Mouse (Mus musculus) common myeloid progenitor, adult 5-6 weeks (primary cell): ENCODE measurements around the gene Tmed5. TPM values are rescaled to one million over a fixed set of nuclear protein-coding genes. Genes with fewer than 3 reads are reported as not detected.
"Not testable (repeated sequence)": the region's sequence is repeated elsewhere in the genome, so short reads cannot be mapped to it uniquely, and the experiment has no call there.

ENCODE experiments used
- ATAC-seq: replicated peaks from 2 replicates; pipeline ENCODE4 v1.8.0; 2016; ENCODE audit warnings: low read depth, mild to moderate bottlenecking, moderate TSS enrichment, inconsistent platforms; ENCODE audit not compliant: poor library complexity, severe bottlenecking
- total RNA-seq: library from RNA; stranded (forward); fragments of 200-1000, 187-1606 nt; gene quantifications from 2 replicates; pipeline ENCODE4 v1.2.3, GENCODE M21; 2017

Tmed5 gene
- 98.8 and 101 TPM in 2 replicates for total RNA-seq

- ATAC-seq: peak; percentile 96
Observed at GRCm38 (mm10) chr5:108132441-108133243, at the start of gene Tmed5, which contains the start of gene Ccdc18. Tmed5 (minus strand) TSS chr5:108132620. Ccdc18 (plus strand) TSS chr5:108132875.

- ATAC-seq: no peak
Observed at GRCm38 (mm10) chr5:108163695-108164094, 31.3 kb upstream of the Tmed5 start.

- ATAC-seq: no peak
Observed at GRCm38 (mm10) chr5:108160796-108161195, 28.4 kb upstream of the Tmed5 start.

GRCm38 (mm10) chr5:108152592-108152991 is 20.2 kb upstream of the Tmed5 start:
- ATAC-seq: no peak

GRCm38 (mm10) chr5:108131849-108132440 is 475 bp downstream of the Tmed5 start:
- ATAC-seq: peak; percentile 55

GRCm38 (mm10) chr5:108120221-108120900 is 12.1 kb downstream of the Tmed5 start:
- ATAC-seq: no peak

GRCm38 (mm10) chr5:108117693-108118092 is 14.7 kb downstream of the Tmed5 start:
- no peak for ATAC-seq

GRCm38 (mm10) chr5:108109346-108109745 is 23.1 kb downstream of the Tmed5 start:
- no peak for ATAC-seq

GRCm38 (mm10) chr5:108104306-108104705 is 28.1 kb downstream of the Tmed5 start:
- ATAC-seq: no peak

GRCm38 (mm10) chr5:108100196-108100595 is 32.2 kb downstream of the Tmed5 start:
- ATAC-seq: no peak

- no peak for ATAC-seq
Observed at GRCm38 (mm10) chr5:108097676-108098075, 34.7 kb downstream of the Tmed5 start.

GRCm38 (mm10) chr5:108092731-108093130 is 39.7 kb downstream of the Tmed5 start:
- not testable (repeated sequence) for ATAC-seq

- no peak for ATAC-seq
Observed at GRCm38 (mm10) chr5:108085440-108085839, 47.0 kb downstream of the Tmed5 start.

- ATAC-seq: peak; percentile 71
Observed at GRCm38 (mm10) chr5:108082380-108082779, 50.0 kb downstream of the Tmed5 start.

- 0 out of 2 replicates have a peak, but pooled peaks have one; percentile 47 for ATAC-seq
Observed at GRCm38 (mm10) chr5:108079603-108080002, 52.8 kb downstream of the Tmed5 start.

GRCm38 (mm10) chr5:108076833-108077540 is 55.4 kb downstream of the Tmed5 start:
- no peak for ATAC-seq

GRCm38 (mm10) chr5:108076241-108076640 is 56.2 kb downstream of the Tmed5 start:
- no peak for ATAC-seq

- ATAC-seq: no peak
Observed at GRCm38 (mm10) chr5:108072301-108072700, 60.1 kb downstream of the Tmed5 start.

- ATAC-seq: peak; percentile 94
Observed at GRCm38 (mm10) chr5:108065465-108066411, 66.7 kb downstream of the Tmed5 start, which contains the start of gene Mtf2. Mtf2 (plus strand) TSS chr5:108065674.
